Mouse (Mus musculus) liver, adult 2 months (tissue): ENCODE measurements at regions not wholly inside any gene's neighbourhood (a gene's known extent, or its start where the extent isn't known, plus 50 kb on each side); places are given as distances from the start of the nearest gene placed in this dataset.

Experiments
- CTCF ChIP-seq: fragments of 200-500 bp; IDR thresholded peaks from 2 replicates; pipeline ENCODE4 v1.5.1; 2011; ENCODE audit warnings: low read depth, low read length, control low read depth
- POLR2A ChIP-seq: fragments of 200-500 bp; IDR thresholded peaks from 2 replicates; pipeline ENCODE4 v1.6.1; 2011; ENCODE audit warnings: low read length, control low read depth; ENCODE audit not compliant: insufficient read depth; ENCODE audit errors: extremely low read depth

- TF ChIP-seq POLR2A = no peak
- no peak for TF ChIP-seq CTCF
Observed at GRCm38 (mm10) chr1:92726341-92726740, 77.7 kb upstream of the Otos start.
